Mouse (Mus musculus): ENCODE measurements around the gene Add3. TPM values are rescaled to one million over a fixed set of nuclear protein-coding genes. Genes with fewer than 3 reads are reported as not detected.

The Add3 gene
- total and polyA plus RNA-seq, 2 experiments from 2014 or later: 52.3 to 52.6 TPM

GRCm38 (mm10) chr19:53193964-53194582 lies 53.8 kb downstream of the Add3 start:
- WGBS: 53% methylated on average over 11 of the region's 11 CpGs
- Histone ChIP-seq H3K4me3 (ENCODE audit: low read depth, low read length) (no peak overlapping the region), H3K27ac (ENCODE audit: low read depth, low read length) (no peak overlapping the region), H3K9ac (no peak overlapping the region), H3K27me3 (ENCODE audit: insufficient read depth, low read length) (no peaks in the 10 kb centered on the region), H3K9me3 (ENCODE audit: low read length) (no peaks in the 10 kb centered on the region), H3K4me2 (ENCODE audit: low read depth) (no peak overlapping the region), H3K36me3 (ENCODE audit: insufficient read depth) (no peaks in the 10 kb centered on the region), H3K4me1 (ENCODE audit: insufficient read depth) (no peaks in the 10 kb centered on the region)
- no peak for TF ChIP-seq CTCF (IDR thresholded peaks at IDR 0.05; ENCODE audit: low read depth)
- DNase-seq (no peak), ATAC-seq (no peak)

GRCm38 (mm10) chr19:53194751-53195520 lies 54.7 kb downstream of the Add3 start:
- Histone ChIP-seq H3K4me3 (ENCODE audit: low read depth, low read length) (no peak overlapping the region), H3K36me3 (ENCODE audit: insufficient read depth) (no peaks in the 10 kb centered on the region), H3K4me1 (ENCODE audit: insufficient read depth) (no peaks in the 10 kb centered on the region), H3K4me2 (ENCODE audit: low read depth) (no peak overlapping the region), H3K9ac (no peak overlapping the region), H3K27me3 (ENCODE audit: insufficient read depth, low read length) (no peaks in the 10 kb centered on the region), H3K27ac (ENCODE audit: low read depth, low read length) (no peak overlapping the region), H3K9me3 (ENCODE audit: low read length) (no peaks in the 10 kb centered on the region)
- no peak for ATAC-seq
- WGBS: 42% methylated on average over 9 of the region's 9 CpGs
- no peak for TF ChIP-seq CTCF (IDR thresholded peaks at IDR 0.05; ENCODE audit: low read depth)
- DNase-seq: no peak

GRCm38 (mm10) chr19:53196961-53197360 lies 56.7 kb downstream of the Add3 start:
- H3K36me3 ChIP-seq (ENCODE audit: insufficient read depth): no peaks in the 10 kb centered on the region
- no peak overlapping the region for H3K27ac ChIP-seq (ENCODE audit: low read depth, low read length)
- DNase-seq (no peak), ATAC-seq (no peak)
- H3K27me3 ChIP-seq (ENCODE audit: insufficient read depth, low read length): no peaks in the 10 kb centered on the region
- WGBS: 91% methylated on average over 10 of the region's 10 CpGs
- H3K9me3 ChIP-seq (ENCODE audit: low read length): no peaks in the 10 kb centered on the region
- no peak overlapping the region for H3K4me2 ChIP-seq (ENCODE audit: low read depth)
- no peaks in the 10 kb centered on the region for H3K4me1 ChIP-seq (ENCODE audit: insufficient read depth)
- no peak overlapping the region for H3K4me3 ChIP-seq (ENCODE audit: low read depth, low read length)
- no peak overlapping the region for H3K9ac ChIP-seq
- no peak for TF ChIP-seq CTCF (IDR thresholded peaks at IDR 0.05; ENCODE audit: low read depth)

- Histone ChIP-seq H3K9me3 (ENCODE audit: low read length) (no peaks in the 10 kb centered on the region), H3K9ac (no peak overlapping the region), H3K4me2 (ENCODE audit: low read depth) (no peak overlapping the region), H3K36me3 (ENCODE audit: insufficient read depth) (no peaks in the 10 kb centered on the region), H3K27ac (ENCODE audit: low read depth, low read length) (no peak overlapping the region), H3K4me3 (ENCODE audit: low read depth, low read length) (no peak overlapping the region), H3K4me1 (ENCODE audit: insufficient read depth) (no peaks in the 10 kb centered on the region), H3K27me3 (ENCODE audit: insufficient read depth, low read length) (no peaks in the 10 kb centered on the region)
- TF ChIP-seq CTCF (IDR thresholded peaks at IDR 0.05; ENCODE audit: low read depth): no peak
- WGBS: 80% methylated on average over 7 of the region's 7 CpGs
- DNase-seq (no peak), ATAC-seq (no peak)
Observed at GRCm38 (mm10) chr19:53197766-53198165, 57.5 kb downstream of the Add3 start.

- no peak overlapping the region for H3K9ac ChIP-seq
- TF ChIP-seq CTCF (IDR thresholded peaks at IDR 0.05; ENCODE audit: low read depth): no peak
- H3K4me2 ChIP-seq (ENCODE audit: low read depth): no peak overlapping the region
- 83% methylated on average over 17 of the region's 17 CpGs for WGBS
- no peak overlapping the region for H3K27ac ChIP-seq (ENCODE audit: low read depth, low read length)
- H3K4me3 ChIP-seq (ENCODE audit: low read depth, low read length): no peak overlapping the region
- no peak for DNase-seq
- H3K36me3 ChIP-seq (ENCODE audit: insufficient read depth): no peaks in the 10 kb centered on the region
- no peaks in the 10 kb centered on the region for H3K9me3 ChIP-seq (ENCODE audit: low read length)
- no peak for ATAC-seq
- H3K27me3 ChIP-seq (ENCODE audit: insufficient read depth, low read length): no peaks in the 10 kb centered on the region
- no peaks in the 10 kb centered on the region for H3K4me1 ChIP-seq (ENCODE audit: insufficient read depth)
Observed at GRCm38 (mm10) chr19:53198706-53199572, 58.7 kb downstream of the Add3 start.

- H3K4me3 ChIP-seq (ENCODE audit: low read depth, low read length): no peak overlapping the region
- DNase-seq: no peak
- no peak overlapping the region for H3K9ac ChIP-seq
- no peak overlapping the region for H3K27ac ChIP-seq (ENCODE audit: low read depth, low read length)
- H3K9me3 ChIP-seq (ENCODE audit: low read length): no peaks in the 10 kb centered on the region
- H3K4me2 ChIP-seq (ENCODE audit: low read depth): no peak overlapping the region
- H3K36me3 ChIP-seq (ENCODE audit: insufficient read depth): no peaks in the 10 kb centered on the region
- 96% methylated on average over 9 of the region's 9 CpGs for WGBS
- no peaks in the 10 kb centered on the region for H3K27me3 ChIP-seq (ENCODE audit: insufficient read depth, low read length)
- no peak for ATAC-seq
- no peaks in the 10 kb centered on the region for H3K4me1 ChIP-seq (ENCODE audit: insufficient read depth)
- no peak for TF ChIP-seq CTCF (IDR thresholded peaks at IDR 0.05; ENCODE audit: low read depth)
Observed at GRCm38 (mm10) chr19:53199711-53200110, 59.5 kb downstream of the Add3 start.
